Mouse (Mus musculus): ENCODE measurements around the gene Chga. TPM values are rescaled to one million over a fixed set of nuclear protein-coding genes. Genes with fewer than 3 reads are reported as not detected.

Chga gene
- polyA plus RNA-seq, 1 experiment from 2014 or later: 6.6 TPM

DNA sequence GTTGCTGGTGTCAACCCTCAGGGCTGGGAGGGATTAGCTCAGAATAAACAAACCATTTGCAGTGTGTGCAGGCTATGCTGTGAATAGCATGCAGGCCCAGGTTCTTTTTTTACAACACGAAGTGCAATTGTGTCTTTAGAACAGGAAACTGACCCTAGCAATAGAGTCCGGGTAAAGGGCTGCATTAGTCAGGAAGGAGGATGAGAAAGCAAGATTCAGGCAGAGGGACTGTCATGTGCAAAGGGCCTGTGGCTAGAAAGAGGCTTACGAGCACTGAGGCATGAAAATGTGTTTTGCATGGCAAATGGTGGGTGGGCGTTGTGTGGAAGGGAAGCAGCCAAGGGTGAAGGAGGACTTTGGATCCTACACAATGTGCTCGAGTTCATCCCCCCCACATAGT lies 26.8 kb upstream of the Chga start:
- H3K27me3 ChIP-seq (replicated peaks; ENCODE audit: low read depth, poor library complexity, severe bottlenecking): peaks cover 7% of the 10 kb centered on the region; the same call in 1 of the 2 replicates
- H3K27ac ChIP-seq (replicated peaks): no peak overlapping the region
- H3K9me3 ChIP-seq: no peaks in the 10 kb centered on the region
- no peaks in the 10 kb centered on the region for H3K36me3 ChIP-seq (replicated peaks)
- DNase-seq (ENCODE audit: low spot score): no peak
- WGBS: 78% methylated on average over 5 of the region's 5 CpGs
- H3K4me3 ChIP-seq: no peak overlapping the region
- no peaks in the 10 kb centered on the region for H3K4me1 ChIP-seq

DNA sequence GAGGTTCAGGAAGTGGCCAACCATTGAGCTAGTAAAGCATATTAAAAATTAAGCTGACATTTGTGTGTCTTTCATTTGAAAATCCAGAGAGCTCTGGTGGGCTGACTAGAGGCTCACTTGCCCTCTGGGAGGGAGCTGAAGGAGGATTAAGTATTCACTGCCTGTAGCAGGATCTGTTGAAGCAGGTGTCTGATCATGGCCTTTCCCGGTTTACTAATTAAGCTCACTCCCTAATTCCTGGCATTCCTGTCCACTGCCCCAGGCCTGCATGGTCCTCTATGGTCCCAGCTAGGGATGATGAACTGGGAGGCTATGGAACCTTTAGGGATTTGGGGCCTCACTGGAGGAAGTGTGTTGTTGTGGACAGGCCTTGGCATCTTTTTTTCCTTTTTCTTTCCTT lies 19.0 kb upstream of the Chga start:
- no peak for DNase-seq (ENCODE audit: low spot score)
- no peaks in the 10 kb centered on the region for H3K36me3 ChIP-seq (replicated peaks)
- peaks cover 7% of the 10 kb centered on the region; the same call in 1 of the 2 replicates for H3K4me1 ChIP-seq
- H3K27me3 ChIP-seq (replicated peaks; ENCODE audit: low read depth, poor library complexity, severe bottlenecking): no peaks in the 10 kb centered on the region
- 60% methylated on average over 1 of the region's 1 CpGs for WGBS
- H3K4me3 ChIP-seq: no peak overlapping the region
- H3K9me3 ChIP-seq: no peaks in the 10 kb centered on the region
- no peak overlapping the region for H3K27ac ChIP-seq (replicated peaks)

DNA sequence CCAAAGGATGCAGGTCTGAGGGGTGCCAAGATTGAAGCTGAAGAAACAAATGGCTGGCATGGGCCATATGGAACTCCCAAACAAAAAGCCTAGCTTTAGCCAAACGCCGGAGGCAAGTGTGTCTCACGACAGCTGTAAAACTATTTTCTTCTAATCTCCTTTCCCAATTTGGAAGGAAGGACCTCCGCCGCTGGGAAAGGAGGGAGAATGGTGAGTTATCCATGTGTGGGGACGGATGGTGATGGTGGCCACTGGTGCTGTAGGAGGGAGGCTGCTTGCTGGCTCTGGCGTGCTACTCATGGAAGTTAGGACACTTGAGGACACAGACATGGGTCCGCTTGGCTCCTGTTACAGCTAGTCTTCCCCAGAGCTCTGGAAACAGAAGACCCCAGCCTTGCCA lies 14.5 kb upstream of the Chga start:
- no peaks in the 10 kb centered on the region for H3K9me3 ChIP-seq
- H3K27me3 ChIP-seq (replicated peaks; ENCODE audit: low read depth, poor library complexity, severe bottlenecking): no peaks in the 10 kb centered on the region
- H3K4me3 ChIP-seq: no peak overlapping the region
- H3K4me1 ChIP-seq: peaks cover 7% of the 10 kb centered on the region; the same call in 1 of the 2 replicates
- no peaks in the 10 kb centered on the region for H3K36me3 ChIP-seq (replicated peaks)
- no peak for DNase-seq (ENCODE audit: low spot score)
- WGBS: 81% methylated on average over 8 of the region's 8 CpGs
- no peak overlapping the region for H3K27ac ChIP-seq (replicated peaks)

DNA sequence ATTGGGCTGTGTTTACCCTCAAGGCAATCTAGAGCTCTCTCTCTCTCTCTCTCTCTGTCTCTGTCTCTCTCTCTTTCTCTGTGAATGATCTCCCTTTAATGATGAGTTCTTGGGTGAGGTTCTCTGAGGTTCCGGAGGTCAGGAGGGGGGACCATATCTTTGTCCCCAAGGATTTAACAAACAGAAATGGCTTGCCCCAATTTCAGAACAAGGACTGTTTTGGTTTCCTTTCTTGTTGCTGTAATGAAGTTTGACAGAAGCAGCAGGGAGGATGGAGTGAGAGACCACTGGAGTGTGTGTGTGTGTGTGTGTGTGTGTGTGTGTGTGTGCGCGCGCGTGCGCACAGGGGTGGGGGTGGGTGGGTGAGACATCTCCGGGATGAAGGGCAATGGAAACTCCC lies 13.6 kb upstream of the Chga start:
- Histone ChIP-seq H3K27me3 (replicated peaks; ENCODE audit: low read depth, poor library complexity, severe bottlenecking) (no peaks in the 10 kb centered on the region), H3K4me1 (peaks cover 7% of the 10 kb centered on the region; the same call in 1 of the 2 replicates), H3K4me3 (no peak overlapping the region), H3K27ac (replicated peaks) (no peak overlapping the region), H3K36me3 (replicated peaks) (no peaks in the 10 kb centered on the region), H3K9me3 (no peaks in the 10 kb centered on the region)
- DNase-seq (ENCODE audit: low spot score): no peak
- WGBS: 95% methylated on average over 7 of the region's 7 CpGs

DNA sequence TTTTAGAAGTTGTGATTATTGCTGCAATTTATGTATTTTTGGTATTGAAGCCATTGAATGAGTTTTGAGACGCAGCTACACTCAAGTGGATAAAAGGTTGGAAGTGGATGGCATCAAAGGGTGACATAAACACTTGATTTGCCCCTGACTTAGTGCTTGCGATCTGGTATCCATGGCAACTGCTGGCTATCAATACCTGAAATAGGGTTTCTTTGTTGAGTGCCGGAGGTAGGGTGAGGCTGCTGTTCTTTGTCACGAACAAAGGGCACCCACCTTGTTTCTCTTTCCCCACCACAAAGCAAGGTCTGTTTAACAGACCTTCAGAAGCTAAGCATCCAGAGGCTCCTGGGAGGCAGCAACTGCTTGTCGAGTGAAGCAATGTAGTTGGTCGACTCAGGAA lies 9.6 kb upstream of the Chga start:
- H3K27me3 ChIP-seq (replicated peaks; ENCODE audit: low read depth, poor library complexity, severe bottlenecking): no peaks in the 10 kb centered on the region
- H3K9me3 ChIP-seq: no peaks in the 10 kb centered on the region
- WGBS: 67% methylated on average over 6 of the region's 6 CpGs
- DNase-seq (ENCODE audit: low spot score): no peak
- no peak overlapping the region for H3K27ac ChIP-seq (replicated peaks)
- H3K4me1 ChIP-seq: no peaks in the 10 kb centered on the region
- no peak overlapping the region for H3K4me3 ChIP-seq
- no peaks in the 10 kb centered on the region for H3K36me3 ChIP-seq (replicated peaks)

DNA sequence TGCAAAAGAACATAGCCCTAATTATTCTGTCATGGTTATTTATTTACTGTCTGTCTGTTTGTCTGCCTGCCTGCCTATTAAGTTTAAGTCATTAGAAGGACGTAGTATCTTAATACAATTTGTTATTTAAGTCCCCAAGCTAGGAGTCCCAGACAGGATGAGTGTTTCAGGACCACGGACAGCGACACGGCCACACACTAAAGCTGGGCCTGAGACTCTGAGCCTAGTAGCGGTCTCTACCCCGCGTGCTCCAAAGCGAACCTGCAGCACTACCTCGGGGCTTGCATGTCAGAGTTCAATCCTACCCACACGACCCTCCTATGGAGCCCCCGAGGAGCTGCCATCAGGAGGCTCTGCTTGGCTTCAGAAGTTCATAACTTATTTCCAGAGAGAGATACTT lies 4.2 kb upstream of the Chga start:
- WGBS: 5% methylated on average over 11 of the region's 11 CpGs
- H3K4me3 ChIP-seq: no peak overlapping the region
- no peaks in the 10 kb centered on the region for H3K9me3 ChIP-seq
- H3K27me3 ChIP-seq (replicated peaks; ENCODE audit: low read depth, poor library complexity, severe bottlenecking): peaks cover 26% of the 10 kb centered on the region
- H3K4me1 ChIP-seq: peaks cover 14% of the 10 kb centered on the region
- H3K36me3 ChIP-seq (replicated peaks): no peaks in the 10 kb centered on the region
- peak; percentile 89 for DNase-seq (ENCODE audit: low spot score)
- no peak overlapping the region for H3K27ac ChIP-seq (replicated peaks)

DNA sequence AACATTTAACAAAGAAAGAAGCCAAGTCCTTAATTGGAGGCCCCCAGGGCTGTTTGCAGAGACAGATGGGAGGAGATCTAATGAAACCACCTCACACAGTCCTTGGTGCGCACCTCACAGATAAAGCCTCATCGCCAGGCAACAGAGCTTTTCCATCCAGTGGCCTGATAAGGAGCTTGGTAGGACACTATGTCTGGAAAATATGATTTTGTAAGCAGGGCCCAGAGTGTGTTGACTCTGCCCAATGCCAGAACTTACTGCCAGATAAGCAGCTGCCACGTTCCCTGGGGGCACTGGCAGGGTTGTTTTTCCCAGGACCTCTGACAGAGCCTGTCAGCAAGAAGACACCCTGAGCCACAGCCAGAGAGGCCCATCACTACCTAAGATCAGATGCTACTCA lies 3.6 kb upstream of the Chga start:
- DNase-seq (ENCODE audit: low spot score): no peak
- Histone ChIP-seq H3K4me3 (no peak overlapping the region), H3K4me1 (peaks cover 15% of the 10 kb centered on the region), H3K27ac (replicated peaks) (no peak overlapping the region), H3K9me3 (no peaks in the 10 kb centered on the region), H3K27me3 (replicated peaks; ENCODE audit: low read depth, poor library complexity, severe bottlenecking) (peaks cover 31% of the 10 kb centered on the region), H3K36me3 (replicated peaks) (no peaks in the 10 kb centered on the region)
- 83% methylated on average over 3 of the region's 3 CpGs for WGBS

DNA sequence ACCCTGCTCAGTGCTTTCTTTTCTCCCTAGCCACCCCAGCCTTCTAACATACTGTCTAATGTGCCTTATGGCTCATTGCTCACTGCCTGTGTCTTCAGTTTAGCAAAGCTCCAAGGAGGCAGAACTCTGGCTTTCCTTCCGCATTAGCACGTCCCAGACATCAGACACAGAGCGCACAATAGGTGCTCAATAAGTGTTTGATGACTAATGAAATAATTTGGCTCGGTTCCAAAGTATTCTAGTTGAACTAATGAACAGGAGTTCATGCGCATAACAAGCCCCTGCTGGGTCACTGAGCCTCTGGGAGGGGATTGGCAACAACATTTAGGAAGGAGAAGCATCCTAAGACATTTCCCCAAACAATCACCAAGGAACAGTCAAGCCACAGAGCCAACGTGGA lies 2.8 kb upstream of the Chga start:
- H3K4me1 ChIP-seq: peaks cover 15% of the 10 kb centered on the region
- WGBS: 76% methylated on average over 6 of the region's 6 CpGs
- no peaks in the 10 kb centered on the region for H3K36me3 ChIP-seq (replicated peaks)
- peaks cover 31% of the 10 kb centered on the region for H3K27me3 ChIP-seq (replicated peaks; ENCODE audit: low read depth, poor library complexity, severe bottlenecking)
- no peak for DNase-seq (ENCODE audit: low spot score)
- H3K27ac ChIP-seq (replicated peaks): no peak overlapping the region
- no peaks in the 10 kb centered on the region for H3K9me3 ChIP-seq
- no peak overlapping the region for H3K4me3 ChIP-seq

DNA sequence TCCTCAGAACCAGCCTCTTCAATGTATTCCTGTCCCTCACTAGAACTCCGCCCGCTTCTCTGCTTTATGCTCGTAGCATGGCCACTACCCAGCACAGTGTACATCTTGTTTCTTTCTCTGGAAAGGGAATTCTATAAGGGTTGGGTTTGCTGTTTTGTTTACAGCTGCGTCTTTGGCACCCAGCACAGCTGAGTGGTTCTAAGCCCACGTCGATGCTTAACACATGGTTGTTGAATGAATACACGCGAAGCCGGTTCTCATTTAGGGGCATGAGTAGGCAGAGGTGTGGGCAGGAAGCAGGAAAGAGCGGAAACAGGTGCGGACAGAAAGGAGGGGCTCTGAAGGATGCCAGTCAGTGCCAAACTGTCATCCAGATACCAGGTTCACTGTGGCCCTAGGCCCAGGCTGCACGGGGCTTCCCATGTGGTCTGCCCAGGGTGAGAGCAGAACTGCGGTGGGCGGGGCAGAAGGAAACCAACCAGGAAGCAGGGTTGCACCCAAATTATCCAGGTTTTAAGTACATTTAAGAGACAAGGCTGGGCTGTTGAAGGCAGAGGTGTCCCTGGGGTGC lies 979 bp upstream of the Chga start:
- 0 out of 2 replicates have a peak overlapping the region, but pooled peaks have one; percentile 58 for H3K4me3 ChIP-seq
- H3K27me3 ChIP-seq (replicated peaks; ENCODE audit: low read depth, poor library complexity, severe bottlenecking): peaks cover 31% of the 10 kb centered on the region
- peaks cover 15% of the 10 kb centered on the region for H3K4me1 ChIP-seq

DNA sequence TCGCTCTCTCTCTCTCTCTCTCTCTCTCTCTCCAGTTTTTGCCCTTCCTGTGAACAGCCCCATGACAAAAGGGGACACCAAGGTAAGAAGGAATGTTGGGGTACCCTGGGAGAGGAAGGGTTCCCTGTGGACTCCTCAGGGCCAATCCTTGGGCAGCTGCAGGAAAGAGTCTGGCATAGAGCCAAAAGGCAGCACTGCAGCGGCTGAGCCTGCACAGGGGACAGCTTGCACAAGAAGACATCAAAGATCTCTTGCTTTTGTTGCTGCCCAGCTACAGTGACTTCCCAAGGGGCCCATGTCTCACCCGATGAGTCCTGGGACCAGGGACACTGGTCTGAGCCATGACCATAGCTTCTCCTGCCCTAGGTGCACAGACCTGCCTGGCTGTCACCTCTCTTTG lies 1.1 kb downstream of the Chga start:
- Histone ChIP-seq H3K27me3 (replicated peaks; ENCODE audit: low read depth, poor library complexity, severe bottlenecking) (peaks cover 31% of the 10 kb centered on the region), H3K27ac (replicated peaks) (no peak overlapping the region), H3K4me1 (peaks cover 15% of the 10 kb centered on the region), H3K9me3 (no peaks in the 10 kb centered on the region), H3K36me3 (replicated peaks) (no peaks in the 10 kb centered on the region), H3K4me3 (no peak overlapping the region)
- 85% methylated on average over 3 of the region's 3 CpGs for WGBS
- no peak for DNase-seq (ENCODE audit: low spot score)

More for the DNA sequence above, 979 bp upstream of the Chga start:
- Histone ChIP-seq H3K27ac (replicated peaks) (no peak overlapping the region), H3K9me3 (no peaks in the 10 kb centered on the region), H3K36me3 (replicated peaks) (no peaks in the 10 kb centered on the region)
- DNase-seq (ENCODE audit: low spot score): no peak
- 75% methylated on average over 14 of the region's 14 CpGs for WGBS

DNA sequence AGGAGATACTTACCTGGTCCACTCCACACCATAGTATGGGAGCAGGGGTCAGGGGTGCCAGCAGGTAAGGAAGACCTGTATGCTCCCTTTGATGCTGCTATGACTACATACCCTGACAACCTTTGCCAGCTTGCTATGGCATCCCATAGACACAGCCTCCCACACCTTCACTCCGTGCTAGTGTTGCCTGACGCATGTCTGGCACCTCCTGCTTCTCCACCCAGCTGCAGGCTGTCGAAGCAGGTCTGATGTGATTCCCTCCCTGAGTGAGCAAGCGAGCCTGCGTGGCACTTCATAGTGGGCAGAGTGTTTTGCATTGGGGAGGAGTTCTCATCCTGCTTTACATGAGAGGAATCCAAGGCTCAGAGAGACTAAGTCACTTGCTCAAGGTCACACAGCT lies 2.6 kb downstream of the Chga start:
- no peak overlapping the region for H3K27ac ChIP-seq (replicated peaks)
- H3K9me3 ChIP-seq: no peaks in the 10 kb centered on the region
- no peak for DNase-seq (ENCODE audit: low spot score)

DNA sequence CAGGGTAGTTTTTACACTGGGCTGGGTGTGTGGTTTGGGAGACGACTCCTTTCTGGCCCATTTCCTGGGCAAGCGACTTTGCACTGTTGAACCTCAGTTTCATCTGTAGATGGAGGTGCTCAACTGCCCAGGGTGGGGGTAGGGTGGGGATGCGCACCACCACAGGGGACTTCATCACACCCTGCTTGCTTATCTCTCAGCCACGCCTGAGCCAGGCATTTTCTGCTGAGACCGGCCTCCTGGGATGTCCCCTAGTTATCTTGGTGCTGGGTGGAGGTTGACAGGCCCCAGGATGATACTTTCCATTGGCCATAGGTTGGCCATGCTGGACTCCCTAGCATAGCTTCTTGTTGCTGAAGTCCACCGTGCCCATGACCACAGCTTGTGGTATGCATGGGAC lies 10.3 kb downstream of the Chga start:
- H3K4me3 ChIP-seq: no peak overlapping the region
- no peaks in the 10 kb centered on the region for H3K9me3 ChIP-seq
- DNase-seq (ENCODE audit: low spot score): no peak
- H3K27me3 ChIP-seq (replicated peaks; ENCODE audit: low read depth, poor library complexity, severe bottlenecking): no peaks in the 10 kb centered on the region
- peaks cover 3% of the 10 kb centered on the region for H3K36me3 ChIP-seq (replicated peaks)
- WGBS: 81% methylated on average over 6 of the region's 6 CpGs
- no peak overlapping the region for H3K27ac ChIP-seq (replicated peaks)
- H3K4me1 ChIP-seq: peaks cover 2% of the 10 kb centered on the region

More for the DNA sequence above, 2.6 kb downstream of the Chga start:
- peaks cover 31% of the 10 kb centered on the region for H3K27me3 ChIP-seq (replicated peaks; ENCODE audit: low read depth, poor library complexity, severe bottlenecking)
- 85% methylated on average over 5 of the region's 5 CpGs for WGBS
- H3K36me3 ChIP-seq (replicated peaks): no peaks in the 10 kb centered on the region
- H3K4me1 ChIP-seq: peaks cover 15% of the 10 kb centered on the region
- no peak overlapping the region for H3K4me3 ChIP-seq

DNA sequence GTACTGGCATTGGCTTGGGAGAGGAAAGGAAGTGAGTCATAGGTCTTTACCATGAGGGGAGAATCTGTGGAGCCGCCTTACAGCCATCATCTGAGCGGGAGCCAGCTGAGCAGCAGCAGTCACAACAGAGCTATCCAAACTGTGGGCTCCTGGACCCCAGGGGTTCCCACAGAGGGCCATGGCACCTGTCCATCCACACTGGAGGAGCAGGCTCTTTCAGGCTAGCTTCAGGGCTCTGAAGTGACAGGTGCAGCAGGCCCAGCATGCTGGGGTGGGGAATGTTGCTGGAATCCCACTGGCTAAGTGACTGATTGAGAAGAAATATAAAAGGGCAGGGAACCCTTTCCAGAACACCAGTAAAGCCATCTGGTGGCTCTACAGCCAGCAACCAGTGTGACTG lies 12.2 kb downstream of the Chga start:
- no peak for DNase-seq (ENCODE audit: low spot score)
- H3K27me3 ChIP-seq (replicated peaks; ENCODE audit: low read depth, poor library complexity, severe bottlenecking): no peaks in the 10 kb centered on the region
- no peaks in the 10 kb centered on the region for H3K9me3 ChIP-seq
- H3K4me3 ChIP-seq: no peak overlapping the region
- peaks cover 2% of the 10 kb centered on the region for H3K4me1 ChIP-seq
- peaks cover 8% of the 10 kb centered on the region for H3K36me3 ChIP-seq (replicated peaks)
- no peak overlapping the region for H3K27ac ChIP-seq (replicated peaks)
- 91% methylated on average over 2 of the region's 2 CpGs for WGBS
